Mouse (Mus musculus): ENCODE results near the gene Arhgap22. TPM values are rescaled to one million over a fixed set of nuclear protein-coding genes. Genes with fewer than 3 reads are reported as not detected.

The Arhgap22 gene
- polyA plus RNA-seq (2012; rRNA removed), result 2.0 and 2.4 TPM in 2 replicates

DNA sequence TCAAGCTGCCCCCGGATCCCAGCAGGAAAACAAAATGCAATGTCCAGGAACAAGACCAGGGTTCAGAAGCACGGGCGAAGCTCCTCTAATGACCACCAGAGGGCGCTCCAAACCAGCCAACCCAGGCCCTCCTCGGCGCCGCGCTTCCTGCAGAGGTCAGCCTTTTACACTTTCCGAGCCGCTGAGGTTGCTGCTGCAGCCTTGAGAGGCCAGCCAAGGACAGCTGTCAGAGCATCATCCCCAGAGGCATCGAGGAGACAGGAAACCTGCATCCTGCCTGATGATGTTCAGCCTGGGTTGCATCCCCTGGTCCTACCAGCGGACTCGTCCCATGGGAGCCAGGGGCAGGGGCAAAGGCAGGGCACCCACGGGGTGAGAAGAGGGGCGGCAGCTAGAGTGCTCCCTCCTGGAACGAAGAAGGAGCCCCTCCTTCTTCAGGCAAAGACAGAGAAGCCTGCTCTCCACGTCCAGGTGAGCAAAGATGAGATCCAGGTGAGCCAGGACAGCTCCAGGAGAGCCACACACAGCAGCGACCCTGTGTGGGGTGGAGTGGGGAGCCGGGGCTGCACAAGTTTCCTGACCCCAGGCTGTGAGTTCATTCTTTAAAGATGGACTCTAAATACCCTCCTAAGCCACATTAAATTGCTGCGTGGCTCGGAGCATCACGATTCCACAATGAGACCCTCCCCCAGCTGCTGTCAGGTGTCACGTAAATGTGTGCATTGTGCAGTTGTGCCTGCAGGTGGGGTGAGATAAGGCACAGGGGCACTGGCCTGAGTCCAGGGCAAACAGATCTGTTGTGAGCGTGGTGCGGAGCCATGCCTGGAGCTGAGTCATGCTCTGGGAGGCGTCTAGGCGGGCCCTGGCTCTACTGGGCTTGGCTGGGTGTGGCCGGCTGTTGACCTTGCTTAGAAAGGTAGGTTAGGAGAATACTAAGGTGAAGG is at the start of gene Arhgap22:
Gene Arhgap22, plus strand, starts transcription at position 204 of the 944 bp plus-strand sequence.

DNA sequence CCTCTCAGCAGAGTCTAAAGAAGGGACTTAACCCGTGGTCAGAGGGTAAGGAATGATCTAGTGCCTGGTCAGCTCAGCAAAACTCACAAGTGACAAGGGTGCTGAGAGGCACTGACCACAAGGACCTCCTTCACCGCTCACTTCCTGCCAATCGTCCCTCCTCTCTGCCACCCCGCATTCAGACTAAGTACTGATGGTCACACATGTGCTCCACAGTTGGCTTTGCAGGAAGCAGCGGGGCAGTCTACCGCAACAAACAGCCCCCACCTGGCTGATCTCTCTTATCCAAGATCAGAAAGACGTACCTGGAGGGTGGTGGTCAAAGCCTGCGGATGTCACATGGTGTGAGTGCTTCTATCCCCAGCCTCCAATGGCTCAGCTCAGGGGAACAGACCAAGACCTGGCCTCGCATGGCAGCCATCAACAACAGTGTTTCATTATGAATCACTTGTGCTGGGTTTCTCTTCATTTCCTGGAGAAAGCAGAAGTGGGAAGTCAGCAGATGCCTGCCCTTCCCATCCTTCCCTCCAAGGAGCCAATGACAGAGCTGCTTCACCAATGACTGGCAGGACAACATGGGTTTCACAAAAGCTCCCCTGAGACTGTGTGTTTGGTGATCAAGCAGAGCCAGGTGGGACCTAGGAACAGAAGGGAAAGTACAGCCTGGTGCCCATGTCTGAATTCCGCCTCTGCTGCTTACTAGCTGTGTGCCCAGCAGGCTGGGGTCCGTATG is 28.6 kb upstream of the Arhgap22 start, which contains the start of gene Wdfy4:
Gene Wdfy4, minus strand, starts transcription at position 441 of the 733 bp plus-strand sequence.

Other genes with a start within 250 kb of the Arhgap22 start
- gene Lrrc18, start 222.6 kb upstream of the Arhgap22 start, polyA plus RNA-seq (2012; rRNA removed), result 0.52 and 0.59 TPM in 2 replicates
- 0.13 and 0.27 TPM in 2 replicates for gene Wdfy4, start 28.5 kb upstream of the Arhgap22 start, polyA plus RNA-seq (2012; rRNA removed)
- 90.5 and 94.8 TPM in 2 replicates for gene Mapk8, start 233.1 kb downstream of the Arhgap22 start, polyA plus RNA-seq (2012; rRNA removed)